Mouse (Mus musculus): Measurements from ENCODE around the gene Aaed1. TPM values are rescaled to one million over a fixed set of nuclear protein-coding genes. Genes with fewer than 3 reads are reported as not detected.

Gene Aaed1
- total RNA-seq, 2 experiments from 2014 or later: 34.5 to 42.6 TPM

Other genes starting within 250 kb of the Aaed1 start
- gene Hsd17b3, start 223.5 kb downstream of the Aaed1 start, total RNA-seq (2021): not detected
- under 1 TPM; 0.30 to 0.46 TPM for gene Slc35d2, start 183.3 kb downstream of the Aaed1 start, total RNA-seq (2021)
- 10 to 100 TPM; 19.6 to 22.3 TPM for gene Zfp367, start 159.5 kb downstream of the Aaed1 start, total RNA-seq (2021)
- 10 to 100 TPM; 21.2 to 24.2 TPM for gene Habp4, start 150.9 kb downstream of the Aaed1 start, total RNA-seq (2021)
- gene Cdc14b, start 37.4 kb downstream of the Aaed1 start, total RNA-seq (2021): 1 to 10 TPM; 4.1 to 5.2 TPM
- 100 to 1,000 TPM in 1 of 2 experiments, 10 to 100 TPM in 1; 97.8 to 136 TPM for gene Ctsl, start 58.2 kb upstream of the Aaed1 start, total RNA-seq (2021)
- 1 to 10 TPM; 1.9 to 2.3 TPM for gene Cdk20, start 119.6 kb upstream of the Aaed1 start, total RNA-seq (2021)
- gene Fam240b, start 185.1 kb upstream of the Aaed1 start, total RNA-seq (2021): not detected